Mouse (Mus musculus): Measurements from ENCODE around the gene Cchcr1. TPM values are rescaled to one million over a fixed set of nuclear protein-coding genes. Genes with fewer than 3 reads are reported as not detected.

The Cchcr1 gene
- total RNA-seq, 2 experiments from 2014 or later, result 9.9 to 15.8 TPM

GRCm38 (mm10) chr17:35514756-35515155 is 2.1 kb upstream of the Cchcr1 start:
- DNase-seq, result no peak

- peak; percentile 43 for DNase-seq
Measured at GRCm38 (mm10) chr17:35515911-35516640, 824 bp upstream of the Cchcr1 start.

GRCm38 (mm10) chr17:35517526-35517925 is 626 bp downstream of the Cchcr1 start:
- DNase-seq, result peak; percentile 30

GRCm38 (mm10) chr17:35524354-35524753 is 7.5 kb downstream of the Cchcr1 start:
- DNase-seq, result peak; percentile 23

- no peak for DNase-seq
Measured at GRCm38 (mm10) chr17:35526644-35527043, 9.7 kb downstream of the Cchcr1 start.

GRCm38 (mm10) chr17:35532360-35532759 is 15.5 kb downstream of the Cchcr1 start:
- no peak for DNase-seq

GRCm38 (mm10) chr17:35532901-35533300 is 16.0 kb downstream of the Cchcr1 start, which contains the start of gene Psors1c2:
Gene Psors1c2, plus strand, starts transcription at chr17:35533201.
- DNase-seq, result no peak

- peak; percentile 85 for DNase-seq
Measured at GRCm38 (mm10) chr17:35534343-35534742, 17.4 kb downstream of the Cchcr1 start.

- no peak for DNase-seq
Measured at GRCm38 (mm10) chr17:35537421-35537820, 20.5 kb downstream of the Cchcr1 start.

- DNase-seq, result no peak
Measured at GRCm38 (mm10) chr17:35538476-35538875, 21.6 kb downstream of the Cchcr1 start.

GRCm38 (mm10) chr17:35539540-35539939 is 22.6 kb downstream of the Cchcr1 start:
- no peak for DNase-seq

GRCm38 (mm10) chr17:35542761-35543411 is 26.0 kb downstream of the Cchcr1 start:
- no peak for DNase-seq

GRCm38 (mm10) chr17:35543412-35543861 is 26.5 kb downstream of the Cchcr1 start:
- DNase-seq, result no peak

GRCm38 (mm10) chr17:35544001-35544400 is 27.1 kb downstream of the Cchcr1 start:
- DNase-seq, result no peak

- peak; percentile 71 for DNase-seq
Measured at GRCm38 (mm10) chr17:35544680-35545079, 27.8 kb downstream of the Cchcr1 start.

GRCm38 (mm10) chr17:35547465-35547864 is 30.6 kb downstream of the Cchcr1 start:
- DNase-seq, result no peak

GRCm38 (mm10) chr17:35548636-35549035 is 31.7 kb downstream of the Cchcr1 start:
- DNase-seq, result no peak

GRCm38 (mm10) chr17:35549437-35550142 is 32.7 kb downstream of the Cchcr1 start:
- peak; percentile 84 for DNase-seq

GRCm38 (mm10) chr17:35550143-35550494 is 33.2 kb downstream of the Cchcr1 start:
- no peak for DNase-seq

- no peak for DNase-seq
Measured at GRCm38 (mm10) chr17:35550871-35551270, 34.0 kb downstream of the Cchcr1 start.

GRCm38 (mm10) chr17:35551881-35552414 is 35.0 kb downstream of the Cchcr1 start, which contains the start of gene Cdsn:
Gene Cdsn, plus strand, starts transcription at chr17:35552128.
- peak; percentile 64 for DNase-seq

- DNase-seq, result no peak
Measured at GRCm38 (mm10) chr17:35554321-35554720, 37.4 kb downstream of the Cchcr1 start.

All from adrenal gland, postnatal 10 days (tissue).